ENCODE assay signal across 10 mouse cellular contexts in the genomic region with DNA sequence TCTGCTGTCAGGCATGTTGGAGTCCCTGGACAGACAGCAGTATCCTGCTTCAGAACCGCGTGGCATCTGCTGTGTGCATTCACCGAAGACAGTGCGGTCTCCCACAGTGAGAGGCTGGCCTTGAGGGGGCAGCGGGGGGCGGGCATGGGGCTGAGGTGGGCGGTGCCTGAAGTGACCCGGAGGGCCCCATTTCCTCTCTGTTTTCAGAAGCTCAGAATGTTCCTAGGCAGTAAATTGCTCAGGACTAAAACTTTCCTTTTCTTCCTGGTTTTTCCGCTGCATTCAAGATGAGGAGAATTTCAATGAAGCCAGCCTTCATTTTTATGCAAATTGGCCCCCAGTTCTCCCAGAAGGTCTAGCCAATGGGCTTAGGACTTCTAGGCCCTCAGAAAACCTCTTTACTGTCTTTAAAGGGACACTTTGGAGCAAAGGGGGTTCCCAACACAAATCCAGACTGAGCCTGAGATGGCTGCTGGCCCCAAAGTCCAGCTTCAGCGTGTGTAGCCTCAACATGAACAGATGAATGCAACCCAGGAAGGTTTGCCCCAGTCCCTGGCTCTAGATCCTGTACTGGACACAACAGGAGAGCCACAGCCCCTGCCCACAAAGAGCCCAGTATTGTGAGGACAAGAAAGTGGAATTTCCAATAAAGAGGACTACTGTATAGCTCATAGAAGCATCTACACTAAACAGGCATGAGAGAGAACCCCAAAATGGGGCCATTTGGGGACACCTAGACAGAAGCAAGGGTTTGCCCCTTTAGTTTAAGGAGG. TPM values are rescaled to one million over a fixed set of nuclear protein-coding genes. Genes with fewer than 3 reads are reported as not detected.
DNase-seq lines count a peak whose midpoint lies in the region; ATAC-seq and TF ChIP-seq lines count a peak whose summit lies in the region.
"Had no signal": no experiment of that assay in that cellular context is flagged by ENCODE, and none has a peak within 500 bp of the region (broad histone marks: within the 10 kb centered on the region; RNA-seq: fewer than 3 reads in every experiment).

A gene (minus strand): TSS at position 266 of the 773 bp plus-strand sequence.

- H3K4me2 ChIP-seq in kidney, embryonic 16.5 days (replicated peaks; ENCODE audit: low read depth, low read length), result peak within 1 kb of the TSS; percentile 38
- peak within 1 kb of the TSS; percentile 39 for H3K4me2 ChIP-seq in hindbrain, embryonic 16.5 days (ENCODE audit: low read length)
- 0 out of 2 replicates have a peak within 1 kb of the TSS, but pooled peaks have one; percentile 7 for H3K4me2 ChIP-seq in limb, embryonic 14.5 days (replicated peaks; ENCODE audit: low read depth, low read length, severe bottlenecking)

- H3K9me3 ChIP-seq in kidney, embryonic 16.5 days (ENCODE audit: low read length), result peaks cover 2% of the 10 kb centered on the region; the same call in 1 of the 2 replicates
- no peaks in the 10 kb centered on the region for H3K9me3 ChIP-seq in hindbrain, embryonic 16.5 days (ENCODE audit: control insufficient read depth, low read length)
- no peaks in the 10 kb centered on the region for H3K9me3 ChIP-seq in limb, embryonic 14.5 days (ENCODE audit: control insufficient read depth, low read length)
- H3K9me3 ChIP-seq: G1E had no signal

- no peak for TF ChIP-seq POLR2A in limb, embryonic 14.5 days (IDR thresholded peaks at IDR 0.05; ENCODE audit: borderline replicate concordance, extremely low read depth, insufficient read depth, insufficient read length)

- no peak within 1 kb of the TSS for H3K4me3 ChIP-seq in kidney, embryonic 16.5 days (ENCODE audit: low read length)
- H3K4me3 ChIP-seq in hindbrain, embryonic 16.5 days (ENCODE audit: low read length), result peak within 1 kb of the TSS; percentile 27
- no peak within 1 kb of the TSS for H3K4me3 ChIP-seq in limb, embryonic 14.5 days (replicated peaks; ENCODE audit: low read length)

- DNase-seq in kidney, adult 18-20 months, result no peak
- DNase-seq in embryo, embryonic 11 days, result peak; percentile 47
- DNase-seq in limb, embryonic 14.5 days (ENCODE audit: low spot score), result no peak
- DNase-seq in testis, postnatal 10 days (ENCODE audit: low spot score), result peak; percentile 83
- DNase-seq in B cell, adult 2 months, result no peak
- DNase-seq in yolk sac, embryonic 10.5 days (ENCODE audit: low spot score), result no peak

- peaks cover 6% of the 10 kb centered on the region; the same call in 1 of the 2 replicates for H3K4me1 ChIP-seq in kidney, embryonic 16.5 days (ENCODE audit: insufficient read depth, low read length)
- H3K4me1 ChIP-seq in hindbrain, embryonic 16.5 days (ENCODE audit: control insufficient read depth, insufficient read depth, low read depth, low read length), result no peaks in the 10 kb centered on the region; the same call in none of the 2 replicates
- peaks cover 7% of the 10 kb centered on the region; the same call in 1 of the 2 replicates for H3K4me1 ChIP-seq in limb, embryonic 14.5 days (ENCODE audit: control insufficient read depth, insufficient read depth, low read length)

- no peak within 1 kb of the TSS for H3K27ac ChIP-seq in kidney, embryonic 16.5 days (ENCODE audit: low read length)
- H3K27ac ChIP-seq in hindbrain, embryonic 16.5 days (ENCODE audit: low read depth, low read length), result peak within 1 kb of the TSS; percentile 60
- H3K27ac ChIP-seq in limb, embryonic 14.5 days (replicated peaks; ENCODE audit: low read depth, low read length), result no peak within 1 kb of the TSS
- H3K27ac ChIP-seq: macrophage had no signal

- peak; percentile 54 for ATAC-seq in kidney, embryonic 16.5 days (ENCODE audit: low FRiP score, low TSS enrichment)
- ATAC-seq in hindbrain, embryonic 16.5 days, result peak; percentile 93
- no peak for ATAC-seq in limb, embryonic 14.5 days (ENCODE audit: low FRiP score, low read depth)

- H3K27me3 ChIP-seq in kidney, embryonic 16.5 days (ENCODE audit: insufficient read depth, low read length), result no peaks in the 10 kb centered on the region
- no peaks in the 10 kb centered on the region for H3K27me3 ChIP-seq in hindbrain, embryonic 16.5 days (replicated peaks; ENCODE audit: control insufficient read depth, insufficient read depth, low read length)
- H3K27me3 ChIP-seq in limb, embryonic 14.5 days (ENCODE audit: control insufficient read depth, insufficient read depth, low read length), result no peaks in the 10 kb centered on the region

- H3K9ac ChIP-seq in kidney, embryonic 16.5 days (replicated peaks; ENCODE audit: low read length), result no peak within 1 kb of the TSS
- peak within 1 kb of the TSS; percentile 17; the same call in 1 of the 2 replicates for H3K9ac ChIP-seq in hindbrain, embryonic 16.5 days (ENCODE audit: low read depth, low read length)
- no peak within 1 kb of the TSS for H3K9ac ChIP-seq in limb, embryonic 14.5 days (ENCODE audit: low read depth, low read length, severe bottlenecking)

- WGBS in kidney, embryonic 16.5 days, result 17% methylated on average over 10 of the region's 10 CpGs
- 4% methylated on average over 9 of the region's 10 CpGs for WGBS in hindbrain, embryonic 16.5 days
- 25% methylated on average over 10 of the region's 10 CpGs for WGBS in limb, embryonic 14.5 days

- no peaks in the 10 kb centered on the region for H3K36me3 ChIP-seq in kidney, embryonic 16.5 days (ENCODE audit: insufficient read depth, low read length)
- H3K36me3 ChIP-seq in hindbrain, embryonic 16.5 days (ENCODE audit: control insufficient read depth, insufficient read depth, low read length), result no peaks in the 10 kb centered on the region
- H3K36me3 ChIP-seq in limb, embryonic 14.5 days (ENCODE audit: control insufficient read depth, insufficient read depth, low read length), result no peaks in the 10 kb centered on the region
- H3K36me3 ChIP-seq: G1E had no signal

RNA-seq across cellular contexts. Expression of the gene that starts here (rescaled TPM):
- polyA plus RNA-seq in kidney, embryonic 16.5 days (2015; fragmentation: Nextera tagmentation; extraction: Ambion mirVana), result 3.3 and 4.4 TPM in 2 replicates
- 48.7 and 59.8 TPM in 2 replicates for polyA plus RNA-seq in hindbrain, embryonic 16.5 days (2015; fragmentation: Nextera tagmentation; extraction: Ambion mirVana)
- polyA plus RNA-seq in limb, embryonic 14.5 days (2012; rRNA removed), result 0.40 and 0.77 TPM in 2 replicates
- 0.18 and 0.51 TPM in 2 replicates for polyA plus RNA-seq in limb, embryonic 14.5 days (2014; fragmentation: Nextera tagmentation; extraction: Ambion mirVana)
- polyA plus RNA-seq: macrophage had no signal

Comparison
In these comparisons a context has a peak if more than half of its experiments do, and no peak if none do; other contexts are left out.
1. DNase-seq: peak in embryo, embryonic 11 days (single experiment) and testis, postnatal 10 days (single experiment); none in kidney, adult 18-20 months (single experiment), limb, embryonic 14.5 days (single experiment), B cell, adult 2 months (0 of 2) and yolk sac, embryonic 10.5 days (single experiment).
2. Peak in every context shown above with its lines, with median percentiles within 50 percentile points of each other: H3K4me2 ChIP-seq.